Mouse (Mus musculus): ENCODE results near the gene Man1b1. TPM values are rescaled to one million over a fixed set of nuclear protein-coding genes. Genes with fewer than 3 reads are reported as not detected.

Gene Man1b1
- 10 to 100 TPM; 46.4 to 46.6 TPM for total RNA-seq (2023)

GRCm38 (mm10) chr2:25332286-25333160 lies at the start of gene Man1b1:
Gene Man1b1 (plus strand): TSS chr2:25332338.

GRCm38 (mm10) chr2:25287927-25288649 lies 44.0 kb upstream of the Man1b1 start, which contains the start of gene Tmem210:
Gene Tmem210 (plus strand): TSS chr2:25288145.

GRCm38 (mm10) chr2:25289651-25290050 lies 42.5 kb upstream of the Man1b1 start, which contains the start of gene Lrrc26:
Gene Lrrc26 (plus strand): TSS chr2:25289915.

GRCm38 (mm10) chr2:25318971-25319773 lies 13.0 kb upstream of the Man1b1 start, which contains the start of gene Grin1:
Gene Grin1 (minus strand): TSS chr2:25319187.

GRCm38 (mm10) chr2:25356208-25357079 lies 24.3 kb downstream of the Man1b1 start, which contains the start of gene Dpp7:
Gene Dpp7 (minus strand): TSS chr2:25356359.

GRCm38 (mm10) chr2:25365091-25365761 lies 33.1 kb downstream of the Man1b1 start, which contains the start of gene Uap1l1:
Gene Uap1l1 (minus strand): TSS chr2:25365682.

GRCm38 (mm10) chr2:25371764-25372643 lies 39.9 kb downstream of the Man1b1 start, which contains the start of gene Sapcd2:
Gene Sapcd2 (plus strand): TSS chr2:25372321.

GRCm38 (mm10) chr2:25395721-25396596 lies 63.8 kb downstream of the Man1b1 start, which contains the start of gene Entpd2:
Gene Entpd2 (plus strand): TSS chr2:25395874.

GRCm38 (mm10) chr2:25399051-25399450 lies 66.9 kb downstream of the Man1b1 start, which contains the start of gene Npdc1:
Gene Npdc1 (plus strand): TSS chr2:25399351.

Other genes with a start within 250 kb of the Man1b1 start
- under 1 TPM; 0.35 to 0.71 TPM for gene Noxa1, start 237.2 kb upstream of the Man1b1 start, total RNA-seq (2023)
- 1 to 10 TPM; 2.8 to 5.0 TPM for gene Nrarp, start 151.6 kb upstream of the Man1b1 start, total RNA-seq (2023)
- gene Tor4a, start 135.5 kb upstream of the Man1b1 start, total RNA-seq (2023): 10 to 100 TPM; 35.7 to 39.1 TPM
- gene Nelfb, start 120.8 kb upstream of the Man1b1 start, total RNA-seq (2023): 10 to 100 TPM; 74.8 to 89.9 TPM
- under 1 TPM in 1 of 2 experiments, not detected in 1; 0.50 TPM for gene Stpg3, start 117.7 kb upstream of the Man1b1 start, total RNA-seq (2023)
- not detected for gene Fam166a, start 113.6 kb upstream of the Man1b1 start, total RNA-seq (2023)
- 100 to 1,000 TPM; 122 to 138 TPM for gene Tubb4b, start 107.6 kb upstream of the Man1b1 start, total RNA-seq (2023)
- not detected for gene Slc34a3, start 98.0 kb upstream of the Man1b1 start, total RNA-seq (2023)
- not detected for gene Rnf224, start 95.6 kb upstream of the Man1b1 start, total RNA-seq (2023)
- 1 to 10 TPM in 1 of 2 experiments, under 1 TPM in 1; 0.82 to 1.4 TPM for gene Rnf208, start 90.1 kb upstream of the Man1b1 start, total RNA-seq (2023)
- not detected for gene Cysrt1, start 89.9 kb upstream of the Man1b1 start, total RNA-seq (2023)
- 10 to 100 TPM in 1 of 2 experiments, 1 to 10 TPM in 1; 9.0 to 11.1 TPM for gene AL732309.1, start 85.5 kb upstream of the Man1b1 start, total RNA-seq (2023)
- gene Tmem203, start 76.9 kb upstream of the Man1b1 start, total RNA-seq (2023): 10 to 100 TPM; 16.7 to 17.9 TPM
- gene Tprn, start 69.7 kb upstream of the Man1b1 start, total RNA-seq (2023): 10 to 100 TPM; 15.9 to 22.1 TPM
- gene Ssna1, start 59.9 kb upstream of the Man1b1 start, total RNA-seq (2023): 10 to 100 TPM; 43.8 to 45.5 TPM
- gene Anapc2, start 59.9 kb upstream of the Man1b1 start, total RNA-seq (2023): 100 to 1,000 TPM; 108 to 110 TPM
- gene Tmem210, start 44.2 kb upstream of the Man1b1 start, total RNA-seq (2023): not detected
- gene Lrrc26, start 42.4 kb upstream of the Man1b1 start, total RNA-seq (2023): not detected
- gene Grin1, start 13.2 kb upstream of the Man1b1 start, total RNA-seq (2023): not detected
- 10 to 100 TPM; 10.7 to 22.7 TPM for gene Dpp7, start 24.0 kb downstream of the Man1b1 start, total RNA-seq (2023)
- 10 to 100 TPM in 1 of 2 experiments, 1 to 10 TPM in 1; 8.9 to 12.4 TPM for gene Uap1l1, start 33.3 kb downstream of the Man1b1 start, total RNA-seq (2023)
- gene Sapcd2, start 40.0 kb downstream of the Man1b1 start, total RNA-seq (2023): 1 to 10 TPM in 1 of 2 experiments, under 1 TPM in 1; 0.39 to 2.7 TPM
- not detected for gene Entpd2, start 63.5 kb downstream of the Man1b1 start, total RNA-seq (2023)
- 1 to 10 TPM; 3.3 to 3.8 TPM for gene Npdc1, start 67.0 kb downstream of the Man1b1 start, total RNA-seq (2023)
- under 1 TPM; 0.39 to 0.73 TPM for gene Fut7, start 90.9 kb downstream of the Man1b1 start, total RNA-seq (2023)
- gene Abca2, start 96.4 kb downstream of the Man1b1 start, total RNA-seq (2023): 10 to 100 TPM; 82.9 to 83.2 TPM
- 1 to 10 TPM in 1 of 2 experiments, not detected in 1; 1.4 TPM for gene Clic3, start 124.5 kb downstream of the Man1b1 start, total RNA-seq (2023)
- 10 to 100 TPM; 71.5 to 79.3 TPM for gene Paxx, start 128.8 kb downstream of the Man1b1 start, total RNA-seq (2023)
- gene Ptgds, start 137.7 kb downstream of the Man1b1 start, total RNA-seq (2023): not detected
- gene Lcn12, start 161.6 kb downstream of the Man1b1 start, total RNA-seq (2023): not detected
- 10 to 100 TPM; 51.3 to 54.9 TPM for gene Fbxw5, start 168.4 kb downstream of the Man1b1 start, total RNA-seq (2023)
- gene C8g, start 169.4 kb downstream of the Man1b1 start, total RNA-seq (2023): 1 to 10 TPM; 1.0 to 1.3 TPM
- gene Traf2, start 214.6 kb downstream of the Man1b1 start, total RNA-seq (2023): 10 to 100 TPM; 45.3 to 55.1 TPM
- 100 to 1,000 TPM; 121 to 134 TPM for gene Edf1, start 225.5 kb downstream of the Man1b1 start, total RNA-seq (2023)
- 1 to 10 TPM; 2.2 to 4.3 TPM for gene Mamdc4, start 242.5 kb downstream of the Man1b1 start, total RNA-seq (2023)
- 10 to 100 TPM; 22.0 to 26.5 TPM for gene Phpt1, start 242.9 kb downstream of the Man1b1 start, total RNA-seq (2023)
- gene Ajm1, start 249.4 kb downstream of the Man1b1 start, total RNA-seq (2023): 1 to 10 TPM in 1 of 2 experiments, under 1 TPM in 1; 0.76 to 2.1 TPM

Data from T-cell, adult 66 days (primary cell).